Mouse (Mus musculus): ENCODE results near the gene Hsf2. TPM values are rescaled to one million over a fixed set of nuclear protein-coding genes. Genes with fewer than 3 reads are reported as not detected.

Gene Hsf2
- polyA plus RNA-seq, 1 experiment from 2014 or later: 26.2 TPM

DNA sequence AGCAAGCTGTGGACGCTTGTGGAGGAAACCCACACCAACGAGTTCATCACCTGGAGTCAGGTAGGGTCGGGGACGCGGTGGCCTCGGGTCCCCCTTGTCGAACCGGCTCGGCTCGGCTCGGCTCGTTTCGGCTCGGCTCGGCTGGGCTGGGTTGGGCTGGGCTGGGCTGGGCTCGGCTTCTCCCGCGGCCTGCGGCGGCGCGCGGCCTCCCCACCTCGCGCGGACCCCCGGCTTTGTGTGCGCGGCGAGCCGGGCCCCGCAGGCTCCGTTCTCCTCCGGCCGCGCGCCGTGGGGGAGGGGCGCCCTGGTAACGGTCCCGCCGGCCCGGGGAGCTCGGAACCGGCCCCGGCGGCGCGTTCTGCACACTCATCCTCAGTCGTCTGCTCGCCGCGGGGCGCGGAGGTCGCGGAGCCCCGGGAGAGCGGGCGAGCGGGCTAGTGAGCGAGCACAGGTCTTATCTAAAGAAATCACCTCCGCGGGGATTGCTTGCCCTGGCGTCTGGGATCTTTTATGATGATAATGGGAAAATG lies 422 bp downstream of the Hsf2 start:
- no peak for TF ChIP-seq CTCF (IDR thresholded peaks at IDR 0.05; ENCODE audit: low read depth)
- Histone ChIP-seq H3K36me3 (ENCODE audit: insufficient read depth, low read length) (no peaks in the 10 kb centered on the region), H3K4me1 (replicated peaks; ENCODE audit: insufficient read depth, low read length) (0 out of 2 replicates have a peak, but pooled peaks cover 4% of the 10 kb centered on the region), H3K4me2 (ENCODE audit: low read length) (peak overlapping the region; percentile 66), H3K9ac (ENCODE audit: low read depth, low read length) (peak overlapping the region; percentile 96), H3K27ac (peak overlapping the region; percentile 95), H3K9me3 (replicated peaks; ENCODE audit: low read length) (no peaks in the 10 kb centered on the region), H3K27me3 (ENCODE audit: insufficient read depth, low read length) (no peaks in the 10 kb centered on the region), H3K4me3 (replicated peaks; ENCODE audit: low read depth, low read length) (peak overlapping the region; percentile 94)
- DNase-seq (ENCODE audit: low spot score) (peak; percentile 78), ATAC-seq (replicated peaks; ENCODE audit: low FRiP score, low read depth) (peak; percentile 90)
- under 1% methylated on average over 65 of the region's 65 CpGs for WGBS

DNA sequence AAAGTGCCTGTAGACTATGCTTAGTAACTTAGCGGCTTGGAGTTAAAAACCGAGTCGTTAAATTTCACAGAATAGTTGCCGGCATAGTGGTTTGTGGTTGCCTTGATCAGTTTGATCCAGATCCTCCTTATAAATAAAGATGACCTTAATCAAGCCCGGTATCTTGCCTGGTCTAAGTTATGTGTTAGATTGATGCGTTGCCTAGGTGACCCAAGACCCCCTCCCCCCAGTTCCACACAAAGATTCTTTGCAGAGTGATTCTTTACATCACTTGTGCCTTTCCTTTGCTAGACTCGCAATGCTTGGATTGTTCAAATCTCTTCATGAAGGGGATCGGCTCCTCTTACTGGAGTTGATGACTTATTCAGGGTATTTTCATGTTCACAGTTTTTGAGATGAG lies 1.0 kb downstream of the Hsf2 start:
- peak; percentile 28 for DNase-seq (ENCODE audit: low spot score)
- H3K27ac ChIP-seq: no peak overlapping the region

DNA sequence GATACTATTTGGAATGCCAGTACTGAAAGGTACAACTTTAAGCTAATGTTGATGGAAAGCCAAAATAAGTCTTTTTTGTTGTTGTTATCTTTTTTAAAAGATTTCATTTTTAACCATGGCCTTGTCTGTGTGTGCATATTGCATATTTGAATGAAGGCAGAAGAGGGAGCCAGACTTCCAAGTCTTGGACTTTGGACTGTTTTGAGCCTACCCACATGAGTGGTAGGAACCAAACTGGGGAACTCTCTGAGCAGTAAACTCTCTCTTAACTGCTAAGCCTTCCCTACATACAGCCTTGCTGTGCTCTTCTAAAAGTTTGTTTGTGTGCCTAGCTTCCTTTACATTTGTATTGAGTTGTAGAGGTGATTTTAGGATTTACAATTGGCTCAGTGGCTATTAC lies 2.4 kb downstream of the Hsf2 start:
- 0 out of 2 replicates have a peak, but pooled peaks cover 4% of the 10 kb centered on the region for H3K4me1 ChIP-seq (replicated peaks; ENCODE audit: insufficient read depth, low read length)
- H3K9ac ChIP-seq (ENCODE audit: low read depth, low read length): no peak overlapping the region
- H3K9me3 ChIP-seq (replicated peaks; ENCODE audit: low read length): no peaks in the 10 kb centered on the region
- H3K27me3 ChIP-seq (ENCODE audit: insufficient read depth, low read length): no peaks in the 10 kb centered on the region
- no peak; the same call in 1 of the 2 replicates for TF ChIP-seq CTCF (IDR thresholded peaks at IDR 0.05; ENCODE audit: low read depth)
- ATAC-seq (replicated peaks; ENCODE audit: low FRiP score, low read depth) (no peak), DNase-seq (ENCODE audit: low spot score) (no peak)
- no peak overlapping the region for H3K4me2 ChIP-seq (ENCODE audit: low read length)
- no peak overlapping the region for H3K27ac ChIP-seq
- 0 out of 2 replicates have a peak, but pooled peaks cover 2% of the 10 kb centered on the region for H3K36me3 ChIP-seq (ENCODE audit: insufficient read depth, low read length)
- H3K4me3 ChIP-seq (replicated peaks; ENCODE audit: low read depth, low read length): no peak overlapping the region

More for the DNA sequence above, 1.0 kb downstream of the Hsf2 start:
- Histone ChIP-seq H3K9ac (ENCODE audit: low read depth, low read length) (peak overlapping the region; percentile 96), H3K36me3 (ENCODE audit: insufficient read depth, low read length) (no peaks in the 10 kb centered on the region), H3K27me3 (ENCODE audit: insufficient read depth, low read length) (no peaks in the 10 kb centered on the region), H3K4me2 (ENCODE audit: low read length) (peak overlapping the region; percentile 66), H3K4me3 (replicated peaks; ENCODE audit: low read depth, low read length) (peak overlapping the region; percentile 94), H3K9me3 (replicated peaks; ENCODE audit: low read length) (no peaks in the 10 kb centered on the region), H3K4me1 (replicated peaks; ENCODE audit: insufficient read depth, low read length) (0 out of 2 replicates have a peak, but pooled peaks cover 4% of the 10 kb centered on the region)
- ATAC-seq (replicated peaks; ENCODE audit: low FRiP score, low read depth): no peak
- WGBS: 2% methylated on average over 8 of the region's 8 CpGs
- TF ChIP-seq CTCF (IDR thresholded peaks at IDR 0.05; ENCODE audit: low read depth): no peak

DNA sequence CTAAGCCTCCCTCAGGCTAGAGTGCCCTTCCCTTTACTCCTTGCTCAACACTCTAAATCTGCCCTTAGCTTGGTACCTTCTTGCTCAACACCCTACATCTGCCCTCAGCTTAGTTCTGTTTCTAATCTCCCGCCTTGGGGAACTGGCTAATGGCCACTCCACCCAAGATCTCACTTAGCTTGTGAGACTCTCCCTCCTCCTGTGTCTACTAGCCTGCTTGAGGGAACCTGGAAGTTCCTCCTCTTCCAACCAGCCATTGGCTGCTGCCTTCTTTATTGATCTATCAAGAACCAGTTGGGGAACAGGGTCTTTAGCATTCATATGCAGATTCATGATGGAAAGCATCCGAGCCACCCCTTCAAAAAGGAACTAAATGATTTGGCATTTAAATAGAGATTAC lies 5.9 kb downstream of the Hsf2 start:
- H3K27me3 ChIP-seq (ENCODE audit: insufficient read depth, low read length): no peaks in the 10 kb centered on the region
- H3K4me3 ChIP-seq (replicated peaks; ENCODE audit: low read depth, low read length): no peak overlapping the region
- DNase-seq (ENCODE audit: low spot score) (no peak), ATAC-seq (replicated peaks; ENCODE audit: low FRiP score, low read depth) (no peak)
- WGBS: 87% methylated on average over 2 of the region's 2 CpGs
- no peak overlapping the region for H3K9ac ChIP-seq (ENCODE audit: low read depth, low read length)
- 0 out of 2 replicates have a peak, but pooled peaks cover 2% of the 10 kb centered on the region for H3K36me3 ChIP-seq (ENCODE audit: insufficient read depth, low read length)
- H3K4me1 ChIP-seq (replicated peaks; ENCODE audit: insufficient read depth, low read length): 0 out of 2 replicates have a peak, but pooled peaks cover 4% of the 10 kb centered on the region
- TF ChIP-seq CTCF (IDR thresholded peaks at IDR 0.05; ENCODE audit: low read depth): no peak
- no peak overlapping the region for H3K4me2 ChIP-seq (ENCODE audit: low read length)
- no peak overlapping the region for H3K27ac ChIP-seq
- no peaks in the 10 kb centered on the region for H3K9me3 ChIP-seq (replicated peaks; ENCODE audit: low read length)

DNA sequence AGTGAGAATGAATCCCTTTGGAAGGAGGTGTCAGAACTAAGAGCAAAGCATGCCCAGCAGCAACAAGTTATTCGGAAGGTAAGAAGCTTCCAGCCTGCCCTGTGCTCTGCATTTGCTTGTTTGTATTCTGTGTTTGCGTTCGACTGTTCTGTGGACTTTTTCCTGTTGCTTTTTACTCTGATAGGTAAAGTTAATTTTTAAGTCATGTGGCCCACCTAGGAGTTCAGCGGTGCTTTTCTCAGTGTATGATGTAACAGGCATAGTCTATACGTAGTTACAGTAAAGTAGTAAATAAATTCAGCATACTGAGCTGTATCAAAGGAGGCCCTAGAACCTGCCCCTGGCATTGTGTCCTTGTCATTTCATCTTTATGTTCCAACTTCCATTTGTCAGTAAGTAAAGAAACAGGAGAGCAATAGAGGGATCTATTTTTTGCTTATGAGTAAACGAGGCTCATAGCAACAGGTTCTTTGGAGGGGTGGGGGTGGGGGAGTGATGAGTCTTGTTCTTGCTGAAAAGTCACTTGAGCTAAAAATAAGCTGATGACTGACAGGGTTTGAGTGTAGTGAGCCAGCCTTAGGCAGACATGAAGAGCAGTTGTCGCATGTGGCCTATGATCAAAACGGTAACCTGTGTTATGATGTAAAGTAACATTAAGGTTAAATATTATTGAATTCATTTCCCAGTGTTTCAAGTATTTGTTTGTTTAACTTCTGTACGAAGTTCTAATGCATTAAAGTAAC lies 13.4 kb downstream of the Hsf2 start:
- no peak for TF ChIP-seq CTCF (IDR thresholded peaks at IDR 0.05; ENCODE audit: low read depth)
- Histone ChIP-seq H3K36me3 (ENCODE audit: insufficient read depth, low read length) (no peaks in the 10 kb centered on the region), H3K27ac (no peak overlapping the region), H3K9ac (ENCODE audit: low read depth, low read length) (no peak overlapping the region), H3K4me3 (replicated peaks; ENCODE audit: low read depth, low read length) (no peak overlapping the region), H3K4me1 (replicated peaks; ENCODE audit: insufficient read depth, low read length) (no peaks in the 10 kb centered on the region), H3K27me3 (ENCODE audit: insufficient read depth, low read length) (no peaks in the 10 kb centered on the region), H3K4me2 (ENCODE audit: low read length) (no peak overlapping the region), H3K9me3 (replicated peaks; ENCODE audit: low read length) (no peaks in the 10 kb centered on the region)
- ATAC-seq (replicated peaks; ENCODE audit: low FRiP score, low read depth) (no peak), DNase-seq (ENCODE audit: low spot score) (peak; percentile 15)
- WGBS: 70% methylated on average over 9 of the region's 9 CpGs

DNA sequence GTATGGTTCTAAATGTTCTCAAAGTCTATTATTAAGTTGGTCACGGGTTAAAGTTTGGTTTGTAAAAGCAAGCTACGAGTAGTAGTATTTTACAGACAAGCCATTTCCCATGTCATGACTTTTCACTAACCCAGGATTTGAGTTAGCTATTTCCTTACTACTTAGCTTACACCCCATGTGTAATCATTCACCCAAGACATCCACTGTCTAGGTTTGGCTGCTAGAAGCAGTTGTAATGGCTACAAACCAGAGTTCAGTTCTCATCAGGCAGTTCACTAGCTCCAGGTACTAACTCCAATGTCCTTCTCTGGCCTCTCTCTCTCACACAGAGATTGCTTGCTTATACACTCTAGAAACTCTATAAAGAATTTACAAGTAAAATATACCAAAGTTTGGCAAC lies 28.4 kb downstream of the Hsf2 start:
- ATAC-seq (replicated peaks; ENCODE audit: low FRiP score, low read depth) (no peak), DNase-seq (ENCODE audit: low spot score) (no peak)
- Histone ChIP-seq H3K4me2 (ENCODE audit: low read length) (no peak overlapping the region), H3K27me3 (ENCODE audit: insufficient read depth, low read length) (no peaks in the 10 kb centered on the region), H3K27ac (no peak overlapping the region), H3K4me1 (replicated peaks; ENCODE audit: insufficient read depth, low read length) (no peaks in the 10 kb centered on the region), H3K36me3 (ENCODE audit: insufficient read depth, low read length) (peaks cover 36% of the 10 kb centered on the region), H3K9ac (ENCODE audit: low read depth, low read length) (no peak overlapping the region), H3K4me3 (replicated peaks; ENCODE audit: low read depth, low read length) (no peak overlapping the region), H3K9me3 (replicated peaks; ENCODE audit: low read length) (no peaks in the 10 kb centered on the region)
- WGBS: 82% methylated on average over 2 of the region's 2 CpGs
- no peak for TF ChIP-seq CTCF (IDR thresholded peaks at IDR 0.05; ENCODE audit: low read depth)

Data from kidney, postnatal 0 days (tissue).